Mouse (Mus musculus) hindbrain, embryonic 14.5 days (tissue): ENCODE measurements around the gene Dusp2. TPM values are rescaled to one million over a fixed set of nuclear protein-coding genes. Genes with fewer than 3 reads are reported as not detected.

Source experiments
- ATAC-seq: fragments of 200-750 bp; cut with Nextera tagmentation; 2 replicates; pipeline ENCODE4 v1.8.0; 2017; ENCODE audit warnings: moderate number of reproducible peaks, mild to moderate bottlenecking, moderate TSS enrichment, moderate library complexity; ENCODE audit not compliant: low FRiP score
- DNase-seq: peaks from one replicate; pipeline ENCODE4 v3.0.0-alpha.2; 2015; ENCODE audit warnings: low spot score
- H3K27ac ChIP-seq: fragments of 300-500 bp; sonication (generic); 2 replicates; pipeline ENCODE4 v1.5.1; 2014; ENCODE audit warnings: mild to moderate bottlenecking, moderate library complexity
- H3K27me3 ChIP-seq: fragments of 300-500 bp; sonication (generic); 2 replicates; pipeline ENCODE4 v1.6.1; 2014; ENCODE audit warnings: mild to moderate bottlenecking, low read length, mixed read lengths; ENCODE audit not compliant: control insufficient read depth, insufficient read depth
- H3K36me3 ChIP-seq: fragments of 300-500 bp; sonication (generic); replicated peaks from 2 replicates; pipeline ENCODE4 v1.6.1; 2014; ENCODE audit not compliant: control insufficient read depth, insufficient read depth
- H3K4me1 ChIP-seq: fragments of 300-500 bp; sonication (generic); replicated peaks from 2 replicates; pipeline ENCODE4 v1.6.1; 2014; ENCODE audit warnings: antibody characterized with exemption, low read length, mixed read lengths; ENCODE audit not compliant: control insufficient read depth, insufficient read depth
- H3K4me2 ChIP-seq: fragments of 300-500 bp; sonication (generic); replicated peaks from 2 replicates; pipeline ENCODE4 v1.6.1; 2014; ENCODE audit warnings: mild to moderate bottlenecking, moderate library complexity
- H3K4me3 ChIP-seq: fragments of 300-500 bp; sonication (generic); replicated peaks from 2 replicates; pipeline ENCODE4 v1.5.1; 2014; ENCODE audit warnings: mild to moderate bottlenecking, low read length
- H3K9ac ChIP-seq: fragments of 300-500 bp; sonication (generic); 2 replicates; pipeline ENCODE4 v1.6.1; 2014
- H3K9me3 ChIP-seq: fragments of 300-500 bp; sonication (generic); 2 replicates; pipeline ENCODE4 v1.6.1; 2016; ENCODE audit warnings: low read length; ENCODE audit not compliant: control insufficient read depth
- WGBS: fragments of 180-500 bp; shearing (Covaris S2); extraction: QIAGEN DNeasy Blood & Tissue Kit; methylation state at CpG from one replicate; pipeline ENCODE4 v1.1.7; 2014; 5-methylcytosine and 5-hydroxymethylcytosine counted together
- polyA plus RNA-seq: library from polyadenylated mRNA; unstranded; fragments of >200 nt; fragmentation: Nextera tagmentation; extraction: Ambion mirVana; gene quantifications from 2 replicates; pipeline ENCODE4 v1.2.1, GENCODE M21; 2014

The Dusp2 gene
- polyA plus RNA-seq, 1 experiment from 2014 or later = 12.5 TPM

DNA sequence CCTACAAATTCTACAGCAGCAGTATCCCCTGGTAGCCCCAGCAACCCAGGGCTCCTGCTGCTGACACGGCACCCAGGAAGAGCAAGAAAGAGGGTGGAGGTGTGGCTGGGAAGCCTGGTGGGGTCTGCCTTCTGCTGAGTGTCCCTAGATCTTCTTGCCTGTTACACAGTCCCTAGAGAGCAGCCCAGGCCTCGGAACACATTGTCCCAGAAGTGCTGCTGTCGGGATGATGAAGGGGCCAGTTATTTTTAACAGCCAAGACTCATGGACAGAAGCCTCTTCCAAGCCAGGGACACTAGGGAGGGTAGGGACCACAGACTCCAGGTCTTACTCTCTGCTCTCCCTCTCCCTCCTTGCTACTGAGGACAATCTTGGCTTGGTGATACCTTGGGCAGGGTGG is 43.3 kb downstream of the Dusp2 start:
- no peaks in the 10 kb centered on the region for H3K36me3 ChIP-seq
- no peaks in the 10 kb centered on the region for H3K4me1 ChIP-seq
- no peaks in the 10 kb centered on the region for H3K9me3 ChIP-seq
- no peaks in the 10 kb centered on the region for H3K27me3 ChIP-seq
- H3K4me3 ChIP-seq = no peak overlapping the region
- no peak overlapping the region for H3K4me2 ChIP-seq
- no peak overlapping the region for H3K27ac ChIP-seq
- ATAC-seq (no peak), DNase-seq (no peak)
- WGBS = 76% methylated on average over 3 of the region's 3 CpGs
- no peak overlapping the region for H3K9ac ChIP-seq

DNA sequence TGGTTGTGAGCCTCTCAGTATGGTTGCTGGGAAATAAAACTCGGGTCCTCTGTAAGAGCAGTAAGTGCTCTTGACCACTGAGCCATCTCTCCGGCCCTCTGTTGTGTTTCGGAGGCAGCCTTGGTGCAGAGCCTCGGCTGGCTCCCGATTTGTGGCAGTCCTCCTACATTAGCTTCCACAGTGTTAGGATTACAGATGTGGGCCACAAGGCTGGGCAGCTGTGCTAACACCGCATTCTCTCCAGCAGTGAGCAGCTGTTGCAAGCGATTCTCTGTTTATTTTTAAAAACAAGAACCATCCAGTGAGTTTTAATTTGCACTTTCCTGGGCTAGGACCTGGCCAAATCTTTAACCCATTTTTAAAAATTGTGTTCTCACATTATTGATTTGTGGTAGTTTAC is 47.9 kb downstream of the Dusp2 start:
- no peaks in the 10 kb centered on the region for H3K36me3 ChIP-seq
- H3K27me3 ChIP-seq = no peaks in the 10 kb centered on the region
- no peak overlapping the region for H3K9ac ChIP-seq
- 70% methylated on average over 7 of the region's 7 CpGs for WGBS
- no peak for ATAC-seq
- H3K4me3 ChIP-seq = no peak overlapping the region
- H3K4me2 ChIP-seq = no peak overlapping the region
- DNase-seq = no peak
- no peak overlapping the region for H3K27ac ChIP-seq
- no peaks in the 10 kb centered on the region for H3K9me3 ChIP-seq
- no peaks in the 10 kb centered on the region for H3K4me1 ChIP-seq

DNA sequence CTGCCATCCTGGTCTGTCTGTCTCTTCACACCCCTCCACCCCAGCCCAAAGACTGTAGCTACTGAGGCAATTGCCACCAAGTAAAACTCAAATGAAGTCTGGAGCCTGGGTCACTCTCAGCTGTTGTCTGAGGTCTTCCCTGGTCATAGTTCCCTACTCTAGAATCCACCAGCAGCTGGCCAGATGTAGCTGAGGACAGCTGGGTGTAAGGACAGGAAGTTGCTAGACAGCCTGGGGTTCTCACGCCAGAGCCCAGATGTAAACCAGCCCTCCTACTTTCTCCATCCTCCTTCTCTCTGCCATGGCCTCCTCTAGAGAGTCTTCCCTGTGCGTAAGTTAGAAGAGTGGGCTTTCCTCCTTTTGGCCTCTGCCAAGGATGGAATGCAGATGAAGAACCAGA is 51.6 kb downstream of the Dusp2 start:
- no peaks in the 10 kb centered on the region for H3K36me3 ChIP-seq

More for the DNA sequence above, 51.6 kb downstream of the Dusp2 start:
- no peaks in the 10 kb centered on the region for H3K27me3 ChIP-seq
- H3K27ac ChIP-seq = no peak overlapping the region
- no peaks in the 10 kb centered on the region for H3K4me1 ChIP-seq
- H3K9me3 ChIP-seq = no peaks in the 10 kb centered on the region
- H3K4me3 ChIP-seq = no peak overlapping the region
- DNase-seq (no peak), ATAC-seq (no peak)
- 87% methylated on average over 2 of the region's 2 CpGs for WGBS
- H3K4me2 ChIP-seq = no peak overlapping the region
- H3K9ac ChIP-seq = no peak overlapping the region

Other genes with a start within 250 kb of the Dusp2 start
- gene Ncaph, start 202.2 kb upstream of the Dusp2 start, polyA plus RNA-seq = 17.8 and 20.0 TPM in 2 replicates
- gene Itpripl1, start 192.7 kb upstream of the Dusp2 start, polyA plus RNA-seq = 9.7 and 12.4 TPM in 2 replicates
- 1.2 TPM in 2 replicates for gene 1810024B03Rik, start 127.9 kb upstream of the Dusp2 start, polyA plus RNA-seq
- gene Snrnp200, start 127.8 kb upstream of the Dusp2 start, polyA plus RNA-seq = 59.6 and 60.2 TPM in 2 replicates
- 54.6 and 58.5 TPM in 2 replicates for gene Ciao1, start 88.3 kb upstream of the Dusp2 start, polyA plus RNA-seq
- 43.0 and 47.3 TPM in 2 replicates for gene Tmem127, start 88.3 kb upstream of the Dusp2 start, polyA plus RNA-seq
- gene Stard7, start 65.9 kb upstream of the Dusp2 start, polyA plus RNA-seq = 110 and 122 TPM in 2 replicates
- gene Astl, start 2.5 kb downstream of the Dusp2 start, polyA plus RNA-seq = not detected in 2 replicates
- gene Adra2b, start 27.0 kb downstream of the Dusp2 start, polyA plus RNA-seq = 0.53 and 0.79 TPM in 2 replicates
- gene Gpat2, start 89.0 kb downstream of the Dusp2 start, polyA plus RNA-seq = 0.07 and 0.08 TPM in 2 replicates
- gene Fahd2a, start 108.4 kb downstream of the Dusp2 start, polyA plus RNA-seq = 31.9 and 35.1 TPM in 2 replicates
- 14.2 and 19.0 TPM in 2 replicates for gene Kcnip3, start 185.9 kb downstream of the Dusp2 start, polyA plus RNA-seq
- 0.04 TPM in 1 of 2 replicates, not detected in the other for gene Prom2, start 205.3 kb downstream of the Dusp2 start, polyA plus RNA-seq